Mouse (Mus musculus) midbrain, embryonic 15.5 days (tissue): ENCODE data around the gene Tubgcp2. TPM values are rescaled to one million over a fixed set of nuclear protein-coding genes. Genes with fewer than 3 reads are reported as not detected.

Source experiments
- ATAC-seq: fragments of 200-750 bp; cut with Nextera tagmentation; replicated peaks from 2 replicates; pipeline ENCODE4 v1.8.0; 2017; ENCODE audit warnings: moderate TSS enrichment
- H3K27ac ChIP-seq: fragments of 300-500 bp; sonication (generic); 2 replicates; pipeline ENCODE4 v1.5.1; 2015; ENCODE audit warnings: mild to moderate bottlenecking, inconsistent platforms
- H3K27me3 ChIP-seq: fragments of 300-500 bp; sonication (generic); replicated peaks from 2 replicates; pipeline ENCODE4 v1.6.1; 2015; ENCODE audit warnings: inconsistent platforms
- H3K36me3 ChIP-seq: fragments of 300-500 bp; sonication (generic); replicated peaks from 2 replicates; pipeline ENCODE4 v1.6.1; 2015; ENCODE audit warnings: inconsistent platforms
- H3K4me1 ChIP-seq: fragments of 300-500 bp; sonication (generic); 2 replicates; pipeline ENCODE4 v1.6.1; 2015; ENCODE audit warnings: inconsistent platforms
- H3K4me2 ChIP-seq: fragments of 300-500 bp; sonication (generic); 2 replicates; pipeline ENCODE4 v1.6.1; 2015; ENCODE audit warnings: inconsistent platforms, mild to moderate bottlenecking, moderate library complexity
- H3K4me3 ChIP-seq: fragments of 300-500 bp; sonication (generic); 2 replicates; pipeline ENCODE4 v1.5.1; 2015; ENCODE audit warnings: mild to moderate bottlenecking, inconsistent platforms
- H3K9ac ChIP-seq: fragments of 300-500 bp; sonication (generic); 2 replicates; pipeline ENCODE4 v1.6.1; 2015; ENCODE audit warnings: mild to moderate bottlenecking, inconsistent platforms
- H3K9me3 ChIP-seq: fragments of 300-500 bp; sonication (generic); 2 replicates; pipeline ENCODE4 v1.6.1; 2016; ENCODE audit warnings: inconsistent platforms
- WGBS: fragments of 180-500 bp; shearing (Covaris S2); methylation state at CpG from one replicate; pipeline ENCODE4 v1.1.7; 2015; ENCODE audit warnings: mixed read lengths; 5-methylcytosine and 5-hydroxymethylcytosine counted together
- polyA plus RNA-seq: library from polyadenylated mRNA; unstranded; fragments of >200 nt; fragmentation: Nextera tagmentation; extraction: Ambion mirVana; gene quantifications from 2 replicates; pipeline ENCODE4 v1.2.1, GENCODE M21; 2015

Gene Tubgcp2
- polyA plus RNA-seq, 1 experiment from 2014 or later = 61.3 TPM

DNA sequence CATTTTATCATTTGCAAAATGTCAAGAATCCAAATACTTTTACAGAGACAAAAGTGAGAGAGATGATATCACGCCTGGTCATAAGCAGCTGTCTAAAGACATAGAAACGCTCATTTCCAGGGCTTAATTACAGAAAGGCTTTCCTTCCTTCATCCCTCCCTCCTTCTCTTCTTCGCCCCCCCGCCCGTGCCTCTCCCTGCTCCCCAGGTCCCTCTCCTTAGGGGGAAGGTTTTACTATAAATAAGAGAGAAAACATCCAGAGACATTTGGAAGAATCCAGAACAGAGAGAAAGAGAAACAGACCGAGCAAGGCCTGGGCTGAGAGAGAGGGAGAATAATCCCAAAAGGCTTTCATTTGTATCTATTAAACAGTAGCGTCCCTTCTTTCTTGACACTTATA lies 1.0 kb downstream of the Tubgcp2 start:
- Histone ChIP-seq H3K4me1 (peaks cover 26% of the 10 kb centered on the region), H3K9ac (peak overlapping the region; percentile 88), H3K9me3 (no peaks in the 10 kb centered on the region), H3K36me3 (peaks cover 22% of the 10 kb centered on the region), H3K27me3 (no peaks in the 10 kb centered on the region), H3K27ac (no peak overlapping the region), H3K4me3 (peak overlapping the region; percentile 91), H3K4me2 (peak overlapping the region; percentile 92)
- WGBS = 20% methylated on average over 7 of the region's 7 CpGs
- ATAC-seq = no peak

DNA sequence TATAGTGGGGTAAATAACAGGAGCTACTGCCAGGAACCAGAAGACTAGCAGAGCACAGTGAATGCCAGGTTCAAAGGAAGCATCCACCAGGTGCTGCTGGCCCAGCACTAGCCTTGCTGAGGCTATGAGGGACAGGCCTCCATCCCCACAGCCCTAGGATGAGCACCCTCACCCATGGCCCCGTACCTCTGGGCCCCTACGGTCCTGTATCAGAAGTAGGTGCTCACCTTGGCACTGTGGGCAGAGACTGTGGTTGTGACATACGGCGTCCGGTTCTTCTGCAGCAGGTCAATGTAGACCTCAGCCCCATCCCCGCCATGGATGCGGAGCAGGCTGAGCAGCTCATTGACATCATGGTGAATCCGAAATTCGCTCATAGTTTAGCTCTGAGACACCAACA lies 3.1 kb downstream of the Tubgcp2 start:
- H3K4me3 ChIP-seq = no peak overlapping the region
- 98% methylated on average over 9 of the region's 9 CpGs for WGBS
- peaks cover 42% of the 10 kb centered on the region for H3K36me3 ChIP-seq
- no peak overlapping the region for H3K9ac ChIP-seq
- no peak for ATAC-seq
- no peak overlapping the region for H3K27ac ChIP-seq
- H3K9me3 ChIP-seq = no peaks in the 10 kb centered on the region
- no peaks in the 10 kb centered on the region for H3K27me3 ChIP-seq
- no peak overlapping the region for H3K4me2 ChIP-seq
- H3K4me1 ChIP-seq = peaks cover 26% of the 10 kb centered on the region

DNA sequence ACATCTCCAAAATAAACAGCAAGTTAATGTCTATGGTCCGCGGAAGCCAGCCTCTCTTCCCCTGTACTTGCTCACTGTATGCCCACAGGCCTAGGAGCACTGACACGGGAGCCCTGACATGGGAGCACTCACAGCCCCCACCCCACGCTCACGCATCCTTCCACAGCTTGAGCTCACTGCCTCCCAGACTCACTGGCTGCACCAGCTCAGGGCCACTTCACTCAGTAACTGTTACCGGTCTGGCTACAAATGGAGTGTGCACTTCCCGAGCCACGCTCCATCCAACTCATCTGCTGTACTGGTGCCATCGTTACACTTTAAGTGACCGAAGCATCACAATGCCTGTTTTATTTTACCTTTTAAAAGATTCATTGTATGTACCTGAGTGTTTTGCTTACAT lies 4.1 kb downstream of the Tubgcp2 start:
- H3K36me3 ChIP-seq = peaks cover 47% of the 10 kb centered on the region
- WGBS = 97% methylated on average over 10 of the region's 10 CpGs

DNA sequence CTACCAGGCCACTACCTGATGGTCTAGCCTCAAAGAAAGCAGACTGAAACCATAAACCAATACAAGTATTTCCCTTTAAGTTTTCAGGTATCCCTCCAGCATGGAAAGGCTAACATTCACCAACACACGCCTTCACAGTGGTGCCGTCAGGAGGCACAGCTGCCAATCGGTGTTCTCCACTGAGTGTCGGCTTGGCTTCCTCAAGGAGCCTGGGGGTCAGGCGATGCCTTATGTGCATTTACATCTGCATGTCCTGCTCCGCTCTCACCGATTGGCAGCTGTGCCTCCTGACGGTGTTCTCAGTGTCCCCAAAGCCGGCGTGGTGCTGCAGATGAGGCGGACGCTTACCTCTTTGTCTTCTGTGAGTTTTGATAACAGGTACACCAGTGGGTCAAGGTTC lies 4.7 kb downstream of the Tubgcp2 start:
- no peak overlapping the region for H3K4me3 ChIP-seq
- WGBS = 96% methylated on average over 12 of the region's 12 CpGs
- no peak overlapping the region for H3K9ac ChIP-seq
- H3K36me3 ChIP-seq = peaks cover 47% of the 10 kb centered on the region
- no peak overlapping the region for H3K27ac ChIP-seq
- no peaks in the 10 kb centered on the region for H3K27me3 ChIP-seq
- no peaks in the 10 kb centered on the region for H3K9me3 ChIP-seq
- peaks cover 17% of the 10 kb centered on the region for H3K4me1 ChIP-seq
- H3K4me2 ChIP-seq = no peak overlapping the region
- no peak for ATAC-seq

More for the DNA sequence above, 4.1 kb downstream of the Tubgcp2 start:
- H3K9ac ChIP-seq = no peak overlapping the region
- H3K9me3 ChIP-seq = no peaks in the 10 kb centered on the region
- peaks cover 23% of the 10 kb centered on the region for H3K4me1 ChIP-seq
- H3K4me3 ChIP-seq = no peak overlapping the region
- H3K4me2 ChIP-seq = no peak overlapping the region
- no peak overlapping the region for H3K27ac ChIP-seq
- no peak for ATAC-seq
- H3K27me3 ChIP-seq = no peaks in the 10 kb centered on the region

DNA sequence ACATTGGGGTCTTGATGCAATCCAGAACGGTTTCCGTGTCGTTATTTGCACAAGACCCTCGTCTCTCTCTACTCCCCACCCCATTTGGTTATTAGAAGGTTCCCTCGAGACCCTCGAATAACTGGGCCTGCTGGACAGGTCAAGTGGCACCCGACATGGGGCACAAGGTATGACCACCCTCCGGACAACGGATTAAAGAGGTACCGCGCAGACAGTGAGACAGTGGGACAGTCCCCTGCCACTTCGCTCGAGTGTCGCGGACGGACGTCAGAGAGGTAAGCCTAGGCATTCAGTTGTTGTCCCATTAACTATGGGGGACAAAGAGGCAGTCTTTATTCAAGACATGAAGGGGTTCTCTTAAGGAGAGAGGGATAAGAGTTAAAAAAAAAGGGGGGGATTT lies 25.1 kb downstream of the Tubgcp2 start:
- no peak for ATAC-seq
- Histone ChIP-seq H3K9me3 (no peaks in the 10 kb centered on the region), H3K4me2 (no peak overlapping the region), H3K4me1 (no peaks in the 10 kb centered on the region), H3K9ac (no peak overlapping the region), H3K36me3 (peaks cover 9% of the 10 kb centered on the region), H3K27me3 (no peaks in the 10 kb centered on the region), H3K4me3 (no peak overlapping the region), H3K27ac (no peak overlapping the region)
- 96% methylated on average over 17 of the region's 17 CpGs for WGBS

DNA sequence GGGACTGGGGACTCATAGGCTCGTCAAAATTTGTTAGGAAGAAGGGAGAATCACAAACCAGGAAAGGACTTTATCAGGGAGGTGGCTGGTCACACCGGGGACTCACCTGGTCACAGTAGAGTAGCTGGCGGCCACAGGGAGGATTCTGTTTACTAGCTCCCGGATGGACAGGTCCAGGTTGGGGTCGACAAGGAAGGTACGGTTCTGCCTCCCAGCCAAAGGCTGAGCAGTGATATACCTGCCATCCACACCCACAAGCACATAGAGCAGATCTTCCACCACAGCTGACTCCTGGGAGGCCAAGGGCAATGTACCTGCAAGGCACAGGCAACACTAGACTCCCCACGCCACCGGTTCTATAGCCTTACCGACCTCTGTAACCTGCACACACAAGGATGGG lies 28.7 kb downstream of the Tubgcp2 start:
- no peaks in the 10 kb centered on the region for H3K4me1 ChIP-seq
- H3K9me3 ChIP-seq = no peaks in the 10 kb centered on the region
- ATAC-seq = no peak
- peaks cover 34% of the 10 kb centered on the region for H3K36me3 ChIP-seq
- WGBS = 96% methylated on average over 9 of the region's 9 CpGs
- no peak overlapping the region for H3K27ac ChIP-seq
- H3K4me2 ChIP-seq = no peak overlapping the region
- H3K4me3 ChIP-seq = no peak overlapping the region
- H3K27me3 ChIP-seq = no peaks in the 10 kb centered on the region
- no peak overlapping the region for H3K9ac ChIP-seq

DNA sequence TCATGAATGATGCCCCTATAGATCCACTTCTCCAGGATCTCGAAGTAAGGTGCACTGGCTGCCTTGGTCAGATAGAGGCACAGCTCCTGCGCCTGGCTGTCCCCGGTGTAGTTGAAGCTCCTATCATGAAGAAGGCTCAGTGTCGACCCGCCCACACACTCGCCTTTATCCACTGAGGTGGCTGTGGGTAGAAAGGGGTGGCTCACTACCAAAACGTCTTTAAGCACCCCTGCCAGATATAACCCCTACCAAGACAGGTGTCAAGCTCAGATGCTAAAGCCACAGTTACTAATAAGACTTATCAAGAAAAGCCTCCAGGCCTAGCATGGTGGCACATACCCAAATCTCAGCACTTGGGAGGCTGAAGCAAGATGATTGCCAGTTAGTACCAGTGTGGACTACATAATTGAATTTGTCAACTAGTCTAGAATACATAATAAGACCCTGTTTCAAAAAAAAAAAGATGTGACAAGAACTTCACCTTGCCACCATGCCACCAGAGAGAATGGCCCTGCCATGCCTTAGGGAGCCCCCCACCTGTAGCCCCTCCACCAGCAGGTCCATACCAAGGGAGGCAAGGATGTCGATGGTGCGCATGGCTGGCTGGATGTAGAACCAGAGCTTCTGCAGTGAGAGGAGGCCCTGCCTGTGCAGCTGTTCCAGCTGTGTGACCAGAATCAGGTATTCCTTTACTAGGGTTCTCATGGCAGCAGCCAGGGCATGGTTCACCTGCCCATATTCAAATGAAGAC lies 29.4 kb downstream of the Tubgcp2 start:
- no peaks in the 10 kb centered on the region for H3K4me1 ChIP-seq
- H3K9ac ChIP-seq = no peak overlapping the region
- H3K4me3 ChIP-seq = no peak overlapping the region
- peaks cover 37% of the 10 kb centered on the region for H3K36me3 ChIP-seq
- 95% methylated on average over 9 of the region's 9 CpGs for WGBS
- no peak overlapping the region for H3K4me2 ChIP-seq
- no peak overlapping the region for H3K27ac ChIP-seq
- no peaks in the 10 kb centered on the region for H3K27me3 ChIP-seq
- H3K9me3 ChIP-seq = no peaks in the 10 kb centered on the region
- no peak for ATAC-seq

DNA sequence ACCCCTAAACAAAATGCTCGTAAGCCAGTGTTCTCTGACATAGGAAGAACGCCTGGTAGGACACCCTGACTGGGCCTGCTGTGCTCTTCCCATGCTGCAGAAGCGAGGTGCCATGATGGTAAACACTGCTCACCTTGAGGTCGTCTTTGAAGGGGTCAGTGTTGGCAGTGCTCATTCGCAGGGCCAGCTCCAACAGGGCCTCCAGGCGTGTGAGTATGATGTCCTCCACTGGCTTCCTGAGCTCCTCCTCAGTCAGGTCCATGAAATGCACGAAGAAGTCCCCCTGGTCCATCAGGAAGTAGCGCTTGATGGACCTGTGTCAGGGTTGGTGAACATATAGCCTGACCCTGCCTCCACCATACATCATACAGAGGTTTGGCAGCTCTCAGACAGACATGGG lies 31.8 kb downstream of the Tubgcp2 start:
- H3K27ac ChIP-seq = no peak overlapping the region
- H3K4me2 ChIP-seq = no peak overlapping the region
- H3K36me3 ChIP-seq = peaks cover 47% of the 10 kb centered on the region
- no peaks in the 10 kb centered on the region for H3K27me3 ChIP-seq
- no peak overlapping the region for H3K4me3 ChIP-seq
- 92% methylated on average over 8 of the region's 8 CpGs for WGBS
- H3K9ac ChIP-seq = no peak overlapping the region
- H3K4me1 ChIP-seq = no peaks in the 10 kb centered on the region
- no peaks in the 10 kb centered on the region for H3K9me3 ChIP-seq
- ATAC-seq = no peak

DNA sequence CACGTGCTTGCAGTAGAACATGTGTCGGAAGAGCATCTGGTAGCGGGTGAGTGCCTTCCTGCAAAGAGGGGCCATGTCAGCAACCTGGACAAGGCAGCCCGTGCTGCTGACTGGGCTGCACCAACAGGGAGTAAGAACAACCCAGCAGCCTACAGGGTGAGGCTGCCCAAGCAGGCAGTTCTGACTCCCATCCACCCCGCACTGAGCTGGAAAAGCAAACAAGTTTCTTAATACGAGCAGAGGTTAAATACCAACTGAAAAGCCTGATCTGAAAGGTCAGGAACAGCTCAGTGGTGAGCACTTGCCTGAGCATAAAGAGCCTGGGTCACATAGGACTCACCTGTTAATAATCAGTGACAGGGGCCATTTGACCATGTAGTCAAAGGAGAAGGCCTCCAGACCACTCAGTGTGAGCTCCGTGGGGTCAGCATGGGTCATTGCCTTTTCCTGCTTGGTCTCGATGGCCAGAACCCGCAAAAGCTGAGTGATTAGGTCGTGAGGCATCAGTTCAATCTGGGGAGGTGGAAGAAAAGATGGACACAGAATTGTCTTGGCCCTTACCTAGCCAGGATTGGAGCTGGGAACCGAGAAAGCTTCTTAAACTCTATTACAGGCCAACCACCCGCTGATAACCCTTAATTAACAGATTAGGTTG lies 35.3 kb downstream of the Tubgcp2 start:
- H3K36me3 ChIP-seq = peaks cover 67% of the 10 kb centered on the region
- H3K4me1 ChIP-seq = no peaks in the 10 kb centered on the region
- H3K9ac ChIP-seq = no peak overlapping the region
- ATAC-seq = no peak
- WGBS = 52% methylated on average over 12 of the region's 12 CpGs
- no peak overlapping the region for H3K4me3 ChIP-seq
- no peak overlapping the region for H3K4me2 ChIP-seq
- H3K27me3 ChIP-seq = no peaks in the 10 kb centered on the region
- no peaks in the 10 kb centered on the region for H3K9me3 ChIP-seq
- H3K27ac ChIP-seq = no peak overlapping the region

DNA sequence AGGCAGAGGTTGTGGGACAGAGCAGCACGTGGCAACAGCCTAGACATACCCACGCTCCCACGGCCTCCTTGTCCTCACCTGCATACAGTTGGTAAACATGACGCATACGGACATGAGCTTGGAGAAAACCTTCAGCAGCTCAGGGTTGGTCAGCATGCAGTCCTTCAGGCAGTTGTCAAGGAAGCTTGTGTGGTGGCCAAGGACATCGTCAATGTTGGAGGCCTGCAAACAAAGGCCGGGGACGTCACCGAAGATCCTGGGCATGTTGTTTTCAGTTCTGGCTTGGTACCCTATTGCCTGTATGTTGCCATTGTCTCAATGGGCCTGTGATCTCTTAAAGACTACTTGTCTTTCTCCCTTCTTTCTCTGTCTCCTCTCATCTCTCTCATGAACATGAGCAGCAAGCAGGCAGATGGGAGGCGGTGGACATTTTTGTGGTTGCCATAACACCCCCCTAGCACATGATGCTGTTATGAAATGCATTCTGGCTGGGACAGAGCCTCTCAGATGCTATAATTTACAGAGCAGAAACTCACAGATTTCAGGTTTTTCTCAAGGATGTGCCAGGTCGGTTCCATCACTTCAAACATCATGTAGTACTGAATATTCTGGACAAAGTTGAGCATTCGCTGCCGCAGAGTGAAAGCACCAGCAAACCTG lies 37.6 kb downstream of the Tubgcp2 start:
- Histone ChIP-seq H3K9me3 (no peaks in the 10 kb centered on the region), H3K4me3 (no peak overlapping the region), H3K9ac (no peak overlapping the region), H3K27ac (no peak overlapping the region), H3K4me2 (no peak overlapping the region), H3K36me3 (peaks cover 50% of the 10 kb centered on the region), H3K27me3 (no peaks in the 10 kb centered on the region), H3K4me1 (no peaks in the 10 kb centered on the region)
- no peak for ATAC-seq
- WGBS = 96% methylated on average over 13 of the region's 13 CpGs

DNA sequence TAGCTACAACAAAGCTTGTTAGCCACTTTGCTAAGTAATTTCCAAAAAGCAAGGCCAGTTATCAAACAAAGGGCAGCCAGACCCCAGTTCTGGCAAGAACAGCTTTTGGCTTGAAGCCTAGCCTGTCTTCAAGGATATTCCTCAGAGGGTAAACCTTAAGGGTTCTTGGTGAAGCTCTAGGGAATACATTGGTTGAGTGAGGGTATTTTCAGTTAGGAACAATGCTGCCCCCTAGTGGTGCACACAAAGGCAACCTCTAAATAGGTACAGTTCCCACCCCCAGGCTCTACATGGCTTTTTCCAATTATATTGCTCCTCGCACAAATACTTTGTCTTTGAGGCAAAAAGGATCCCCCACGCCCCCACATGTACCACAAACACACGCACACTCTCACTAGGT lies 41.8 kb downstream of the Tubgcp2 start:
- no peaks in the 10 kb centered on the region for H3K4me1 ChIP-seq
- H3K36me3 ChIP-seq = peaks cover 30% of the 10 kb centered on the region
- no peak overlapping the region for H3K4me3 ChIP-seq
- H3K27me3 ChIP-seq = no peaks in the 10 kb centered on the region
- no peak overlapping the region for H3K27ac ChIP-seq
- no peak overlapping the region for H3K9ac ChIP-seq
- no peak for ATAC-seq
- no peak overlapping the region for H3K4me2 ChIP-seq
- no peaks in the 10 kb centered on the region for H3K9me3 ChIP-seq
- 34% methylated on average over 3 of the region's 3 CpGs for WGBS

DNA sequence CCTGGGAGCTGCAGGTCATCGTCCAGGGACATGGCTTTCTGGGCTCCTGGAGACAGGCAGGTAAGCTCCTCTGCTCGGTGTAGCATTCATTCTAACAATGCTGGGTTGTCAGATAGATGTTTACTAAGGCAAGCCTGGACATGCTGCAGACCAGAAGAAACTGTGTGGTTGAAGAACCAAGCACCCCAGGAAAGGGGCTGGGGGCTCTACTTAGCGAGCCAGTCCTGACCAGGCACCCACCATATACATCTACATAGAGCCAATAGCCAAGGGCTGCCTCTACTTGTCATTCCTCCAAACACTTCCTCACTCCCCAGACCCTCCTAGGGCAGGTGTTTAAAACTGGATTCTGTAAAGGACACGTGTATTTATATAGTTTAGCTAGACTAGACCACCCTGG lies 42.3 kb downstream of the Tubgcp2 start:
- H3K27me3 ChIP-seq = no peaks in the 10 kb centered on the region
- peaks cover 27% of the 10 kb centered on the region for H3K36me3 ChIP-seq
- no peak overlapping the region for H3K27ac ChIP-seq
- H3K4me1 ChIP-seq = no peaks in the 10 kb centered on the region
- no peak overlapping the region for H3K4me2 ChIP-seq
- H3K9me3 ChIP-seq = no peaks in the 10 kb centered on the region
- H3K4me3 ChIP-seq = no peak overlapping the region
- H3K9ac ChIP-seq = no peak overlapping the region
- no peak for ATAC-seq
- WGBS = 78% methylated on average over 4 of the region's 4 CpGs
